Mouse (Mus musculus) thymus, postnatal 36 days (tissue): ENCODE results near the gene Lalba.
"Not testable (repeated sequence)": the region's sequence is repeated elsewhere in the genome, so short reads cannot be mapped to it uniquely, and the experiment has no call there.

Experiments
- DNase-seq, 2 experiments: peaks; one replicate each; pipeline ENCODE4 v3.0.0; 2022; ENCODE audit warnings: mixed read lengths in 2 of 2

The Lalba gene

GRCm38 (mm10) chr15:98491332-98491731, 8.8 kb upstream of the Lalba start:
- no peak for DNase-seq

- DNase-seq, result no peak
These were observed 4.0 kb upstream of the Lalba start for GRCm38 (mm10) chr15:98486433-98487021.

GRCm38 (mm10) chr15:98483907-98484886, 1.7 kb upstream of the Lalba start:
- no peak for DNase-seq

- DNase-seq, result no peak
These were observed 2.9 kb downstream of the Lalba start for GRCm38 (mm10) chr15:98479568-98480102.

GRCm38 (mm10) chr15:98476281-98476680, 6.2 kb downstream of the Lalba start:
- no peak for DNase-seq

GRCm38 (mm10) chr15:98475382-98475781, 7.1 kb downstream of the Lalba start:
- peak; percentile 42 to 48 for DNase-seq

- DNase-seq, result no peak
These were observed 7.6 kb downstream of the Lalba start for GRCm38 (mm10) chr15:98474958-98475357.

GRCm38 (mm10) chr15:98471539-98471938, 11.0 kb downstream of the Lalba start:
- DNase-seq, result no peak

- DNase-seq, result no peak
These were observed 12.9 kb downstream of the Lalba start, which contains the start of gene OR5BS1P for GRCm38 (mm10) chr15:98469596-98469995. Gene OR5BS1P, plus strand, starts transcription at chr15:98469896.

- DNase-seq, result no peak
These were observed 30.2 kb downstream of the Lalba start, which contains the start of gene Olfr281 for GRCm38 (mm10) chr15:98452288-98452687. Gene Olfr281, plus strand, starts transcription at chr15:98452588.

- no peak for DNase-seq
These were observed 34.0 kb downstream of the Lalba start for GRCm38 (mm10) chr15:98448521-98448920.

- DNase-seq, result no peak
These were observed 38.0 kb downstream of the Lalba start for GRCm38 (mm10) chr15:98444561-98444960.

- not testable (repeated sequence) for DNase-seq
These were observed 51.6 kb downstream of the Lalba start, which contains the start of gene Olfr282 for GRCm38 (mm10) chr15:98430925-98431324. Gene Olfr282, plus strand, starts transcription at chr15:98431225.
